Mouse (Mus musculus) neural tube, embryonic 12.5 days (tissue): ENCODE results near the gene Igflr1. TPM values are rescaled to one million over a fixed set of nuclear protein-coding genes. Genes with fewer than 3 reads are reported as not detected.

Experiments used
- ATAC-seq: fragments of 200-750 bp; cut with Nextera tagmentation; 2 replicates; pipeline ENCODE4 v1.8.0; 2017; ENCODE audit warnings: low read depth, mild to moderate bottlenecking, moderate TSS enrichment, moderate library complexity; ENCODE audit not compliant: low FRiP score
- H3K27ac ChIP-seq: fragments of 300-500 bp; sonication (generic); 2 replicates; pipeline ENCODE4 v1.5.1; 2016
- H3K27me3 ChIP-seq: fragments of 300-500 bp; sonication (generic); replicated peaks from 2 replicates; pipeline ENCODE4 v1.6.1; 2016; ENCODE audit warnings: mild to moderate bottlenecking
- H3K36me3 ChIP-seq: fragments of 300-500 bp; sonication (generic); 2 replicates; pipeline ENCODE4 v1.6.1; 2016; ENCODE audit warnings: mild to moderate bottlenecking
- H3K4me1 ChIP-seq: fragments of 300-500 bp; sonication (generic); 2 replicates; pipeline ENCODE4 v1.6.1; 2016
- H3K4me2 ChIP-seq: fragments of 300-500 bp; sonication (generic); replicated peaks from 2 replicates; pipeline ENCODE4 v1.6.1; 2016; ENCODE audit warnings: mild to moderate bottlenecking
- H3K4me3 ChIP-seq: fragments of 300-500 bp; sonication (generic); 2 replicates; pipeline ENCODE4 v1.5.1; 2016
- H3K9ac ChIP-seq: fragments of 300-500 bp; sonication (generic); 2 replicates; pipeline ENCODE4 v1.6.1; 2016; ENCODE audit warnings: mild to moderate bottlenecking
- H3K9me3 ChIP-seq: fragments of 300-500 bp; sonication (generic); 2 replicates; pipeline ENCODE4 v1.6.1; 2016; ENCODE audit warnings: mild to moderate bottlenecking
- WGBS: fragments of 180-500 bp; shearing (Covaris S2); methylation state at CpG from one replicate; pipeline ENCODE4 v1.1.7; 2016; 5-methylcytosine and 5-hydroxymethylcytosine counted together
- microRNA-seq: library from miRNA; unstranded; fragments of <30 nt; microRNA quantifications from one replicate; pipeline ENCODE4, GENCODE M21; 2017
- polyA plus RNA-seq: library from polyadenylated mRNA; unstranded; fragments of >200 nt; fragmentation: Nextera tagmentation; extraction: Ambion mirVana; gene quantifications from 2 replicates; pipeline ENCODE4 v1.2.1, GENCODE M21; 2016

Gene Igflr1
- polyA plus RNA-seq, 1 experiment from 2014 or later, result 5.7 TPM

GRCm38 (mm10) chr7:30610043-30610442, 44.8 kb downstream of the Igflr1 start:
- no peaks in the 10 kb centered on the region for H3K27me3 ChIP-seq
- no peak overlapping the region for H3K27ac ChIP-seq
- no peaks in the 10 kb centered on the region for H3K9me3 ChIP-seq
- no peak for ATAC-seq
- peaks cover 2% of the 10 kb centered on the region; the same call in 1 of the 2 replicates for H3K36me3 ChIP-seq
- no peak overlapping the region for H3K4me3 ChIP-seq
- no peak overlapping the region for H3K4me2 ChIP-seq
- peaks cover 6% of the 10 kb centered on the region; the same call in 1 of the 2 replicates for H3K4me1 ChIP-seq
- WGBS, result 63% methylated on average over 7 of the region's 7 CpGs
- H3K9ac ChIP-seq, result no peak overlapping the region

GRCm38 (mm10) chr7:30612654-30613402, 47.6 kb downstream of the Igflr1 start, which contains the start of gene Upk1a:
TSS of gene Upk1a (minus strand) at chr7:30612847.
- Histone ChIP-seq H3K4me1 (peaks cover 6% of the 10 kb centered on the region; the same call in 1 of the 2 replicates), H3K27me3 (no peaks in the 10 kb centered on the region), H3K9me3 (no peaks in the 10 kb centered on the region), H3K9ac (no peak within 1 kb of the TSS), H3K27ac (no peak within 1 kb of the TSS), H3K4me2 (no peak within 1 kb of the TSS), H3K36me3 (peaks cover 29% of the 10 kb centered on the region), H3K4me3 (no peak within 1 kb of the TSS)
- no peak for ATAC-seq
- WGBS, result 67% methylated on average over 8 of the region's 8 CpGs

GRCm38 (mm10) chr7:30613529-30614112, 48.4 kb downstream of the Igflr1 start:
- WGBS, result 26% methylated on average over 14 of the region's 14 CpGs
- H3K9ac ChIP-seq, result no peak overlapping the region
- no peak for ATAC-seq
- H3K4me2 ChIP-seq, result no peak overlapping the region
- no peak overlapping the region for H3K27ac ChIP-seq
- H3K36me3 ChIP-seq, result peaks cover 35% of the 10 kb centered on the region
- H3K9me3 ChIP-seq, result no peaks in the 10 kb centered on the region
- no peak overlapping the region for H3K4me3 ChIP-seq
- H3K27me3 ChIP-seq, result no peaks in the 10 kb centered on the region
- peaks cover 6% of the 10 kb centered on the region; the same call in 1 of the 2 replicates for H3K4me1 ChIP-seq

- H3K4me3 ChIP-seq, result no peak overlapping the region
- ATAC-seq, result no peak
- 81% methylated on average over 2 of the region's 2 CpGs for WGBS
- H3K4me2 ChIP-seq, result no peak overlapping the region
- no peaks in the 10 kb centered on the region for H3K27me3 ChIP-seq
- H3K9me3 ChIP-seq, result no peaks in the 10 kb centered on the region
- H3K4me1 ChIP-seq, result peaks cover 6% of the 10 kb centered on the region; the same call in 1 of the 2 replicates
- peaks cover 44% of the 10 kb centered on the region for H3K36me3 ChIP-seq
- H3K27ac ChIP-seq, result no peak overlapping the region
- H3K9ac ChIP-seq, result no peak overlapping the region
Measured at GRCm38 (mm10) chr7:30614454-30614853, 49.2 kb downstream of the Igflr1 start.

- H3K4me1 ChIP-seq, result peaks cover 6% of the 10 kb centered on the region; the same call in 1 of the 2 replicates
- no peaks in the 10 kb centered on the region for H3K9me3 ChIP-seq
- H3K27me3 ChIP-seq, result no peaks in the 10 kb centered on the region
- no peak overlapping the region for H3K4me3 ChIP-seq
- 60% methylated on average over 5 of the region's 5 CpGs for WGBS
- H3K9ac ChIP-seq, result no peak overlapping the region
- H3K4me2 ChIP-seq, result no peak overlapping the region
- ATAC-seq, result 0 out of 2 replicates have a peak, but pooled peaks have one; percentile 29
- H3K36me3 ChIP-seq, result peaks cover 47% of the 10 kb centered on the region
- no peak overlapping the region for H3K27ac ChIP-seq
Measured at GRCm38 (mm10) chr7:30615049-30615760, 50.0 kb downstream of the Igflr1 start.

Small RNA genes within 50 kb of the gene (microRNA-seq; reads per million reads assigned to microRNA genes)
- gene Gm38670, result 1.1 reads per million
- gene Mir3569, result not detected

Other genes with a start within 250 kb of the Igflr1 start
- gene E130208F15Rik, start 243.7 kb upstream of the Igflr1 start, polyA plus RNA-seq, result not detected in 2 replicates
- 25.9 and 26.7 TPM in 2 replicates for gene Sdhaf1, start 241.5 kb upstream of the Igflr1 start, polyA plus RNA-seq
- gene Lrfn3, start 202.7 kb upstream of the Igflr1 start, polyA plus RNA-seq, result 10.7 and 11.1 TPM in 2 replicates
- gene Tyrobp, start 151.7 kb upstream of the Igflr1 start, polyA plus RNA-seq, result 22.6 and 23.2 TPM in 2 replicates
- 0.72 and 1.2 TPM in 2 replicates for gene Hcst, start 145.6 kb upstream of the Igflr1 start, polyA plus RNA-seq
- gene Nfkbid, start 143.7 kb upstream of the Igflr1 start, polyA plus RNA-seq, result 1.4 and 2.1 TPM in 2 replicates
- 368 and 386 TPM in 2 replicates for gene Aplp1, start 119.9 kb upstream of the Igflr1 start, polyA plus RNA-seq
- 13.5 and 14.6 TPM in 2 replicates for gene Kirrel2, start 107.7 kb upstream of the Igflr1 start, polyA plus RNA-seq
- gene Nphs1, start 107.1 kb upstream of the Igflr1 start, polyA plus RNA-seq, result 2.0 and 3.3 TPM in 2 replicates
- gene Prodh2, start 71.8 kb upstream of the Igflr1 start, polyA plus RNA-seq, result not detected in 2 replicates
- 78.3 and 90.0 TPM in 2 replicates for gene Arhgap33, start 30.4 kb upstream of the Igflr1 start, polyA plus RNA-seq
- 5.4 and 6.0 TPM in 2 replicates for gene Hspb6, start 13.2 kb upstream of the Igflr1 start, polyA plus RNA-seq
- gene Proser3, start 13.1 kb upstream of the Igflr1 start, polyA plus RNA-seq, result 9.7 and 11.0 TPM in 2 replicates
- gene Lin37, start 5.6 kb upstream of the Igflr1 start, polyA plus RNA-seq, result 52.8 and 53.4 TPM in 2 replicates
- 83.8 and 87.9 TPM in 2 replicates for gene U2af1l4, start 2.1 kb upstream of the Igflr1 start, polyA plus RNA-seq
- gene Gm49396, start 2.1 kb upstream of the Igflr1 start, polyA plus RNA-seq, result 16.2 and 17.1 TPM in 2 replicates
- gene Psenen, start 1.8 kb upstream of the Igflr1 start, polyA plus RNA-seq, result 137 and 143 TPM in 2 replicates
- 12.2 and 13.7 TPM in 2 replicates for gene Kmt2b, start 23.3 kb downstream of the Igflr1 start, polyA plus RNA-seq
- 0.22 and 0.47 TPM in 2 replicates for gene Zbtb32, start 33.5 kb downstream of the Igflr1 start, polyA plus RNA-seq
- gene Upk1a, start 47.4 kb downstream of the Igflr1 start, polyA plus RNA-seq, result 1.6 and 1.9 TPM in 2 replicates
- 912 and 934 TPM in 2 replicates for gene Cox6b1, start 60.7 kb downstream of the Igflr1 start, polyA plus RNA-seq
- gene Etv2, start 70.4 kb downstream of the Igflr1 start, polyA plus RNA-seq, result not detected in 2 replicates
- 163 and 167 TPM in 2 replicates for gene Rbm42, start 84.9 kb downstream of the Igflr1 start, polyA plus RNA-seq
- 39.5 and 45.2 TPM in 2 replicates for gene Haus5, start 99.6 kb downstream of the Igflr1 start, polyA plus RNA-seq
- not detected in 2 replicates for gene Pmis2, start 106.2 kb downstream of the Igflr1 start, polyA plus RNA-seq
- gene 2200002J24Rik, start 133.5 kb downstream of the Igflr1 start, polyA plus RNA-seq, result not detected in 2 replicates
- gene Atp4a, start 146.8 kb downstream of the Igflr1 start, polyA plus RNA-seq, result 1.3 and 2.0 TPM in 2 replicates
- gene Tmem147, start 164.1 kb downstream of the Igflr1 start, polyA plus RNA-seq, result 185 and 194 TPM in 2 replicates
- 1.4 and 1.5 TPM in 2 replicates for gene Gapdhs, start 178.3 kb downstream of the Igflr1 start, polyA plus RNA-seq
- 1.1 and 2.6 TPM in 2 replicates for gene Sbsn, start 186.0 kb downstream of the Igflr1 start, polyA plus RNA-seq
- 0.24 and 0.38 TPM in 2 replicates for gene Dmkn, start 198.3 kb downstream of the Igflr1 start, polyA plus RNA-seq
- not detected in 2 replicates for gene Krtdap, start 222.5 kb downstream of the Igflr1 start, polyA plus RNA-seq